Mouse (Mus musculus) cerebellum, adult 2 months (tissue): ENCODE results near the gene Med13l.

ENCODE experiments used
- CTCF ChIP-seq: fragments of 200-500 bp; IDR thresholded peaks from 2 replicates; pipeline ENCODE4 v1.5.1; 2011; ENCODE audit warnings: low read depth, mild to moderate bottlenecking, control low read depth, low read length, moderate library complexity, borderline replicate concordance; ENCODE audit not compliant: insufficient read depth
- POLR2A ChIP-seq: fragments of 200-500 bp; IDR thresholded peaks from 2 replicates; pipeline ENCODE4 v1.6.1; 2011; ENCODE audit warnings: low read length, control low read depth, borderline replicate concordance; ENCODE audit not compliant: insufficient read depth

GRCm38 (mm10) chr5:118747026-118747425 lies 186.5 kb downstream of the Med13l start:
- TF ChIP-seq CTCF (no peak), POLR2A (no peak)
